Mouse (Mus musculus) T-helper 1 cell (primary cell): ENCODE measurements at regions not wholly inside any gene's neighbourhood (a gene's known extent, or its start where the extent isn't known, plus 50 kb on each side); places are given as distances from the start of the nearest gene placed in this dataset.
"Not testable (repeated sequence)": the region's sequence is repeated elsewhere in the genome, so short reads cannot be mapped to it uniquely, and the experiment has no call there.

Source experiments
- in situ Hi-C: fragments of 300-600 bp; cut with MboI, MseI; formaldehyde crosslinking; loops from one replicate; pipeline ENCODE4 v1.15.1; 2025; ENCODE audit warnings: high pct_unique_total_duplicates

GRCm38 (mm10) chr17:49278973-49279727 lies 149.0 kb upstream of the Mocs1 start:
- in situ Hi-C loops, result no loop called here

- in situ Hi-C loops, result no loop called here
Observed at GRCm38 (mm10) chr17:49281344-49281743, 146.8 kb upstream of the Mocs1 start.

GRCm38 (mm10) chr17:49282498-49282897 lies 145.7 kb upstream of the Mocs1 start:
- in situ Hi-C loops, result no loop called here

- in situ Hi-C loops, result no loop called here
Observed at GRCm38 (mm10) chr17:49283491-49283890, 144.7 kb upstream of the Mocs1 start.

- in situ Hi-C loops, result no loop called here
Observed at GRCm38 (mm10) chr17:49291636-49292035, 136.5 kb upstream of the Mocs1 start.

GRCm38 (mm10) chr17:49304461-49304860 lies 123.7 kb upstream of the Mocs1 start:
- in situ Hi-C loops, result no loop called here

- in situ Hi-C loops, result no loop called here
Observed at GRCm38 (mm10) chr17:49305116-49305515, 123.0 kb upstream of the Mocs1 start.

- in situ Hi-C loops, result no loop called here
Observed at GRCm38 (mm10) chr17:49309079-49309478, 119.1 kb upstream of the Mocs1 start.

- in situ Hi-C loops, result no loop called here
Observed at GRCm38 (mm10) chr17:49314196-49314595, 114.0 kb upstream of the Mocs1 start.

- in situ Hi-C loops, result no loop called here
Observed at GRCm38 (mm10) chr17:49327524-49327923, 100.6 kb upstream of the Mocs1 start.

GRCm38 (mm10) chr17:49335318-49335717 lies 92.8 kb upstream of the Mocs1 start:
- in situ Hi-C loops, result no loop called here

GRCm38 (mm10) chr17:49337881-49338280 lies 90.3 kb upstream of the Mocs1 start:
- in situ Hi-C loops, result no loop called here

GRCm38 (mm10) chr17:49342636-49343035 lies 85.5 kb upstream of the Mocs1 start:
- in situ Hi-C loops, result no loop called here

- in situ Hi-C loops, result no loop called here
Observed at GRCm38 (mm10) chr17:49346701-49347100, 81.5 kb upstream of the Mocs1 start.

- in situ Hi-C loops, result no loop called here
Observed at GRCm38 (mm10) chr17:49349328-49349727, 78.8 kb upstream of the Mocs1 start.

- in situ Hi-C loops, result no loop called here
Observed at GRCm38 (mm10) chr17:49359212-49359611, 69.0 kb upstream of the Mocs1 start.

- in situ Hi-C loops, result not testable (repeated sequence)
Observed at GRCm38 (mm10) chr17:49360251-49360650, 67.9 kb upstream of the Mocs1 start.

- in situ Hi-C loops, result no loop called here
Observed at GRCm38 (mm10) chr17:49367791-49368190, 60.4 kb upstream of the Mocs1 start.

GRCm38 (mm10) chr17:49368476-49369269 lies 59.5 kb upstream of the Mocs1 start:
- in situ Hi-C loops, result no loop called here

- in situ Hi-C loops, result no loop called here
Observed at GRCm38 (mm10) chr17:49377626-49378025, 50.5 kb upstream of the Mocs1 start.
